Mouse (Mus musculus) hematopoietic stem cell, adult 5-6 weeks (primary cell): ENCODE measurements at regions not wholly inside any gene's neighbourhood (a gene's known extent, or its start where the extent isn't known, plus 50 kb on each side); places are given as distances from the start of the nearest gene placed in this dataset.

Experiments
- ATAC-seq, 2 experiments: fragments of 125-278 bp in 1 of 2; replicated peaks in 1 of 2; 2 replicates each; pipeline ENCODE4 v1.8.0; 2016 to 2017; ENCODE audit warnings: inconsistent platforms in 2 of 2, mild to moderate bottlenecking in 2 of 2, moderate number of reproducible peaks in 2 of 2, low read depth in 1 of 2, moderate TSS enrichment in 1 of 2; ENCODE audit not compliant: low FRiP score in 2 of 2, poor library complexity in 2 of 2, severe bottlenecking in 2 of 2, insufficient read depth in 1 of 2, low TSS enrichment in 1 of 2

GRCm38 (mm10) chr6:94362626-94363025, 78.9 kb upstream of the Magi1 start:
- no peak for ATAC-seq

GRCm38 (mm10) chr6:94357568-94357967, 73.9 kb upstream of the Magi1 start:
- no peak for ATAC-seq

- no peak for ATAC-seq
Observed at GRCm38 (mm10) chr6:94354451-94355095, 70.9 kb upstream of the Magi1 start.

- ATAC-seq = no peak
Observed at GRCm38 (mm10) chr6:94344296-94344695, 60.6 kb upstream of the Magi1 start.

GRCm38 (mm10) chr6:94340546-94340945, 56.8 kb upstream of the Magi1 start:
- no peak for ATAC-seq

GRCm38 (mm10) chr6:94336168-94336567, 52.5 kb upstream of the Magi1 start:
- ATAC-seq = no peak
